Mouse (Mus musculus): ENCODE measurements at regions not wholly inside any gene's neighbourhood (a gene's known extent, or its start where the extent isn't known, plus 50 kb on each side); places are given as distances from the start of the nearest gene placed in this dataset.
A peak's percentile ranks its signal among the peaks of the same experiment; 100 is the strongest.
"Not testable (repeated sequence)": the region's sequence is repeated elsewhere in the genome, so short reads cannot be mapped to it uniquely, and the experiment has no call there.

DNA sequence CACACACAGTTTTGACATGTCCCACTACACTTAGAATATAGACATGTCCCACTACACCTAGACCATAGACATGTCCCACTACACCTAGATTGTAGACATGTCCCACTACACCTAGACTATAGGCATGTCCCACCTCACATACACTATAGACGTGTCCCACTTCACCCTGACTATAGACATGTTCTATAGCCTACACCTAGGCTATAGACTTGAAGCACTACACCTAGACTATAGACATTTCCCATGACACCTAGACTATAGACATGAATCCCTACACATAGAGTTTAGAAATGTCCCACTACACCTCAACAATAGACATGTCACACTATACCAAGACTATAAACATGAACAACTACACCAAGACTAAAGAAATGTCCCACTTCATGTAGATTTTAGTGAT lies 2580.9 kb downstream of the Gm37988 start:
- no peak for DNase-seq

DNA sequence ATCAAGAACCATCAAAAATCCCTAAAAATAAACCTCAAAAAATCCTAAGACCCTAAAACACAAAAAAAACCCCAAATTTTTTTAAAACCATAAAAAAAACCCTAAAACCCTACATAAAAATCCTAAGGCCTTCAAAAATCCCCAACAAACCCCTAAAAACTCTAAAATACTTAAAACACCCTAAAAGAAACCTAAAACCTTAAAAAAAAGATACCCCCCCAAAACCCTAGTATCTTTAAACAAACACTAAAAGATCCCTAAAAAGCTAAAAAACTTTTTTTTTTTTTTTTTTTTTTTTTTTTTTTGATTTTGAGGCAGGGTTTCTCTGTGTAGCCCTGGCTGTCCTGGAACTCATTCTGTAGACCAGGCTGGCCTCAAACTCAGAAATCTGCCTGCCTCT lies 2585.8 kb downstream of the Gm37988 start:
- no peak for DNase-seq

DNA sequence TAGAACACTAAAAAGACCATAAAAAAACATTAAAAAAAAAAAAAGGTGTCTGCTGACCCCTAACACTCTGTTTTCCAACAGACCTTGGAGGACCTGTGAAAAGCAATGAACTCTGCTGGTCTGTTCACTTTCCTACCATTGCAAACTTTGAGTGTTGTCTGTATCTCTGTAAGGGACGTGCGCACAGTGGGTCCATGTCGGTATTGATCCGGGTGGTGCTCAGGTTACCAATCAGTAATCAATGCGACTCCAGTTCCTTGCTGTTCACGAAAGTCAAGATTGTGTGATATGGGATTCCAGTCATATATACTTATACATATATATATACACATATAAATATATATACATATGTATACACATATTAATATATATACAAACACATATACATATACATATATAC lies 2586.5 kb downstream of the Gm37988 start:
- DNase-seq = no peak

DNA sequence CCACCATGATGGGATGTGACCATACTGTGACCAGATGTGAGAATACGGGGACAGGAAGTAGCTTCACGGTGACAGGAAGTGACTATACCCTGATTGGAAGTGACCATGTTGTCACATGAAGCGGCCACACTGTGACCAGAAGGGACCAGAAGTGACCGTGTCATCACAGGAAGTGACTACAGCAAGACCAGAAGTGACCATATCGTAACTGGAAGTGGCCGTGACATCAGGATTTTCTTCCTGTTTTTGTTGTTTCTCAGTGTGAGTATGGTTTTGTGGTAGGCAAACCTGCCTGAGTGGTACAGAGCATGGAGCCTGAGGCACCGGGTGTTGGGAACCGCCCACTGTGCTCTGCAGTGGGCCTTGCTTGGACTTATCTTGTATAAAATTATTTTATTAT lies 2587.8 kb downstream of the Gm37988 start:
- DNase-seq = no peak

DNA sequence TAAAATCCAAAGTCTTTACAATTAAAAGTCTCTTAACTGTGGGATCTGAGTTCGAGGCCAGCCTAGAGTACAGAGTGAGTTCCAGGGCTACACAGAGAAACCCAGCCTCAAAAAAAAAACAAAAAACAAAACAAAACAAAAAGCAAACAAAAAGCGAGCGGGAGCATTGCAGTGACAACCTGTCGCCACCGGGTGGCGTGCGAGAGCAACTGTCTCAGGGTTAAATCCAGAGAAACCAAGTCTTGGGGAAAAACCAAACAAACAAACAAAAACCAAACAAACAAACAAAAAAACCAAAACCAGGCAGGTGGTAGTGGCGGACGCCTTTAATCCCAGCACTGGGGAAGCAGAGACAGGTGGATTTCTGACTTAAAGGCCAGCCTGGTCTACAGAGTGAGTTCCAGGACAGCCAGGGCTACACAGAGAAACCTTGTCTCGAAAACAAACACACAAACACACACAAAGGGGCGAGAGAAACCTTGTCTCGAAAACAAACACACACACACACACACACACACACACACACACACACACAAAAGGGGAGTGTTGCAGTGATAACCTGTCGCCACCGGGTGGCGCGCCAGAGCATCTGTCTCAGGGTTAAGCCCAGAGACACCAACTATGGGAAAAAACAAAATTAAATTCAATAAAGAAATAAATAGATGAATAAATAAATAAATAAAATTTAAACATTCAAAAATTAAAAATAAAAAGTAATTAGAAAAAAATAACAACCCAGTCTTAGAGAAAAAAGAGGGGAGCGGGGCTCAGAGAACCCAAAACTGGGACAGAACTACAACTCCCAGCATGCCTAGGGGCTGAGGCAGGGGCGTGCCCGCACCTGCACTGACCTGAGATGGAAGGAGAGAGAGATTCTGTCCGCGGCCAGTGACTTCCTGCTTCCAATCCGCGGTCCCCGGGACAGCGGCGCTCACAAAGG lies 2589.4 kb downstream of the Gm37988 start:
- DNase-seq = peak; percentile 72

DNA sequence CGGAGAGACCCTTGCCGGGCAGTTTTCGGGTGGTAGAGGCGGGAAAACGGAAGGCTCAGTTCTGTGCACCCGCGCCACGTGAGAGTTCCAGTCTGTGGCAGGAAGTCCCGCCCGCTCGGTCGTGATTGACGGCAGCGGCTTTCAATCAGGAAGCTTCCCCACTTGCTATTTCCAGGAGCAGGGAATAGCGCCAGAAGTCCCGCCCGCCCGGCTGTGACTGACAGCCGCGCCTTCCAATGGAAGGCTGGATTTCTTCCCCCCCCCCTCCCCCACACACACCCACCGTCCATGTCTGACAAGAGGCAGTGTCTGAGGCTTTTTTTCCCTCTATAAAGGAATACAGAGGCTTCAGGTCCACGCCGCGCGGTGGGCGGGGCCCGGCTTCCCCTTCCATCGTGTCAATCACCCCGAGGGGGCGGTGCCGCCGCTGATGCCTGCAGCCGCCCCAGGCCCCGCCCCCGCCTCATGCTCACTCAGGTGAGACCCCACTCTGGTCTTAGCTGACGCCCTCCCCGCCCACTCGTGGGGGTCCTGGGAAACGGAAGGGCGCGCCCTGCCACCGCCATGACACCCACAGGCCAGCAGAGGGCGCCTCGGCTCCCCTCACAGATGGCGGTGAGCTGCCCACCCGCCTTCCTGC lies 2590.2 kb downstream of the Gm37988 start:
- peak; percentile 98 for DNase-seq

DNA sequence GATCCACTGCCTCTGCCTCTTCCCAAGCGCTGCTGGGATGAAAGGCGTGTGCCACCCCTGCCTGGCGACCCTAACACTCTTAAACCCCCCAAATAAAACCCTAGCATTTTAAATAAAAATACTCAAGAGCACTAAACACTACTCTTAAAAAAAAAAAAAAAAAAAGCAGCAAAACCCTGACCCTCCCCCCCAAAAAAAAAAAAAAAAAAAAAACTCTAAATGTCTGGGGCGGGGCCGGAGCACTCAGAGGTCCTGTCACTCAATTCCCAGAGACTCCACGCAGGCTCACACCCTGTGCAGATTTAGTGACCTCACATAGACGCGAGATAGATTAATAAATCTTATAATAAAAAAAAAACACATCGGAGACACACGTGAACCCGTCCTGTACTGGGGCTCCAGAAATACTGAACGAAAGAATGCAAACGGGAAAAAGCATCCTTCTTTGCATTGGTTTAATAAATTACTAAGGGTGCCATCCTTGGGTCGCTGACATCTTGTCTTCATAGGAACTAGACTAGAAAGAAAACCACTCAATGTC lies 2591.1 kb downstream of the Gm37988 start:
- DNase-seq = no peak

DNA sequence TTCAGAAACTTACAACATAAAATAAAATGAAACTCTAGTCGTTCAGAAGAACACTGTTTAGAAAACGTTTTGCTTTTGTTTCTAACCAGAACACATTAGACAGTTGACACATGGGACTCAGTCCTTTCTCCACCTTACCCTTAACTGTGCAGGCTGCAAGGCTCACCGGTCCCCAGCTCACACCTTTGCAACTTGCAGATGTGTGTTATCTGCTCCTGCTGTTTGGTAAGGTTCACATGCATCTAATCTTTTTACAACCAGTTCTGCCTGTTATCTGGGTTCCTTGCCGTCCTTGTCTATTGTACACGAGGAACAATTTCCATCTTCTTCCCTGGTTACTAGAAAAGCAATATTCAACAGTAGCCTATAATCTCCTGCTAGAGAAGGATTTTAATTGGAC lies 2598.0 kb downstream of the Gm37988 start:
- DNase-seq = not testable (repeated sequence)

DNA sequence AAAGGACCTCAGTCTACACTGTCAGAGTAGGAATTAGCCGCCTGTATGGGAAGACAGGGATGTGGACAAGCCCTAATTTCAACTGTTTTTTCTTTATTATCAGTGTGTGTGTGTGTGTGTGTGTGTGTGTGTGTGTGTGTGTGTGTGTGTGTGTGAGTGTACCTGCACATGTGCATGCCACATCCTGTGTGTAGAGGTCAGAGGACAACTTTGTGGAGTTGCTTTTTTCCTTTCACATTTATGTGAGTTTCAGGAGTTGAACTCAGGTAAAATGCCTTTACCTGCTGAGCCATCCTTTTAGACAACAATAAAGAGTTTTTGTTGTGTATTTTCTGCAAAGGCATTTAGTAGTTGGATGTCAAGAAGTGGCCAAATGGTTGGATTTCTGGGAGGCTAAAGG lies 2606.8 kb downstream of the Gm37988 start:
- no peak for DNase-seq

DNA sequence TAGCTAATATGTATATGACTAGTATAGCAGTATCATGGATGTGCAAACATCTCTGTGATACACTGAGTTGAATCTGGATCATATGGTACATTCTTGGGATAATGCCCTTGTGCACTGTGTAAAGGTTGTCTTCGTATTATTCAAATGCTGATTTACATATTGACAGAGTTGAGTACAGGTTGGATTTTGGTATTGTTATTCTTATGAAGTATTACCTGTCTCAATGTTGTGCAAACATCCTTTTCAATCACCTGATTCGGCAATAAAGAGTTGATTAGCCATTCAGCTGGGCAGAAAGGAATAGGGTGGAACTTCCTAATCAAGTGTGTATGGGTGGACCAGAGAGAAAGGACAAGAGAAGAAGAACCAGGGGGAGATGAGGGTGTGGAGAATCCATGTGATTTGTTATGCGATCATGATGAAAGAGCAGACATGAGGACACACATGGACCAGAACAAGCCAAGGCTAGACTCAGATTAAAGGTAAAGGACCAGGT lies 2644.0 kb downstream of the Gm37988 start:
- DNase-seq = no peak

DNA sequence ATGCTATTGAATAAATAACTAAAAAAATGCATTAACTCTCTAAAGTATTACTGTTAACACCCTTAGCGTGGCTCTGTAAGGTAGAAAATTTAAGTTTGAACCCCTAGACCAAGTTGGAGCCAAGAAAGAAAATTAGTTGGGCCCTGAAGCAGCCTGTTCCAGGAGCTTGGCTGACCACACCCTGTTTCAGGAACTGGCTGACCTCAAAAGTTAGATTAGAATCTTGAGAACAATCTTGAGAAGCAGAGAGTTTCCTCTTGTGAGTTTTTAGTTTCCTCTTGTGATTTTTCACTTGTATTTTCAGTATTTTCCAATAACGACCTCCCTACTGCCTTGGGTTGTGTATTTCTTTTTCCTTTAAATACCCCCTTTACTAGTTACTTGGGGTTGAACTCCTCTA lies 2647.2 kb downstream of the Gm37988 start:
- no peak for DNase-seq

DNA sequence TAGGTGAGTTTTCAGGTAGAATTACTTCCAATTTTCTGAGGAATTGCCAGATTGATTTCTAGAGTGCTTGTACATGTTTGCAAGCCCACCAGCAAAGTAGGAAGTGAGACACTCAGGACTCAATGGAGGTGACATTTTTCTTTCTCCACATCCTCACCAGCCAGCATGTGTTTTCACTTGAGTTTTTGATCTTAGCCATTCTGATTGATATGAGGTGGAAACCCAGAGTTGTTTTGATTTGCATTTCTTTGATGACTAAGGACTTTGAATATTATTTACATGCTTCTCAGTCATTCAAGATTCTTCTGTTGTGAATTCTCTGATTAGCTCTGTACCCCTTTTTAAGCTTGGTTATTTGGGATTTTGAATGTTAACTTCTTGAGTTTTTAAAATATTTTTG lies 2650.2 kb downstream of the Gm37988 start:
- DNase-seq = no peak

DNA sequence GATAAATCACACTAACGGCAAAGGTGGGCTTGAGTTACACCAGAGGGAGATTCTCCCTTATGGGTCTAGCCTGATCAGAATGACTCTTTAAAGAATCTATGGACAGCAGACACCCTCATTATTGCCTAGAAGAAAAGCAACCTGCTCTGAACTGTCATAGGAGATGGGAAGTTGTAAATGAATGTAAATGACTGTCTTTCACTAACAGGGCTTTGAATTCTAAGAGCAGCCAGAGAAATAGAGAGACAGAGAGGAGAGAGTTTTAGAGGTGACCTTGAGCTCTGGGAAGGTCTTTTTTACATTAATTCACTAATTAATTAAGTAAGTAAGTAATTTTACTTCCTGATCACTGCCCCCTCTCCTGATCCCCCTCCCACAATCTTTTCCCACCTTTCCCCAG lies 2686.4 kb downstream of the Gm37988 start:
- no peak for DNase-seq

DNA sequence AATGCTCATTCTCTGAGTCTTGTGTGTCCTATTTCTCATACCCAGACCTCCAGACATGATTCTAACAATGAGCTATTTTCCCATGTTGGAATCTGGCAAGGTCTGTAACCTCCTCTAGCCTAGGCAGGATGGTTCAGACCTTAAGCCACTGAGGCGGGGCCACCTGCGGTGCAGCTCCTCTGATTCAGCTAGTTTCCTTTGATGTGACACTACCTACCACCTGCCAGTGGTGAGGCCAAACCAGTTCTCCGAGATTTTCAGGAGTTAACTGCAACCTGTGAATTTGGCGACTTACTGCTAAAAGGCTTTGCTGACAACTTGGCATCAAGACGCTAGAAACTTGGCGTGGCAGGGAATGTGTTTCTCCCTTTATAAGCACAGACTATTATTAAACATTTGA lies 2691.3 kb downstream of the Gm37988 start:
- DNase-seq = no peak

DNA sequence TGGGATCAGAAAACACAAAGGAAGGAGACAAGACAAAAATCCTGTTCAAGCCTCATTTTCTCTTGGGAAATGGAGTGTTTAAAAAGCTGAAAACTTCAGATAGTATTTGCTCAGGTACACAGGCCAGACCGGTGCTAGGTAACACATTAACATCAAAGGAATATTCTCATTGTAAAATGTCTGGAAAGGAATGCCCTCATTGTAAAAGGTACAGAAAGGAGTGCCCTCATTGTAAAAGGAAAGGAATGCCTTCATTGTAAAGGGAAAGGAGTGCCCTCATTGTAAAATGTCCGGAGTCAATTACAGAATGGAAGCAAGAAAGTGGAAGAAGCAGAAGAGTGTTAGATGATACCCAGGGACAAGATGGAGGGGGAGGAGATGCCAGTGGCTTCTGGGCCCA lies 2694.7 kb downstream of the Gm37988 start:
- no peak for DNase-seq

DNA sequence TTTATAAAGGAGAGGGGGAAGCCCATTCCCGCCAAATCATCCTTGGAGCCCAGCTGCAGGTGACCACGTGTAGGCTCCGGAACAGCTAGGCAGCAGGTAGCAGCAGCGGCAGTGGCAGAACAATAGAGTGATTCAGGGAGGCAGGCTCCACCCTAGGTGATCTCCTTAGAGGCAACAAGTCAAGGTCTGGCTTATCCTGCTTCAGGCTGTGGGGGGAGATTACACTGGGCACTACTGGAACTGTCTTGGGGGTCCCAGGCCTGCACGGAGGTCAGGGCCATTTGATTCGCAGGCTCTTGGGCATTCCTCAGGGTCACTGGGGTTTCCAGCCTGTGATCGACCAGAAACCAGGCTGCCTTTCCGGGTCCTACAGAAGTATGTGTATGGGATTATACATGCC lies 2711.1 kb downstream of the Gm37988 start:
- DNase-seq = no peak

DNA sequence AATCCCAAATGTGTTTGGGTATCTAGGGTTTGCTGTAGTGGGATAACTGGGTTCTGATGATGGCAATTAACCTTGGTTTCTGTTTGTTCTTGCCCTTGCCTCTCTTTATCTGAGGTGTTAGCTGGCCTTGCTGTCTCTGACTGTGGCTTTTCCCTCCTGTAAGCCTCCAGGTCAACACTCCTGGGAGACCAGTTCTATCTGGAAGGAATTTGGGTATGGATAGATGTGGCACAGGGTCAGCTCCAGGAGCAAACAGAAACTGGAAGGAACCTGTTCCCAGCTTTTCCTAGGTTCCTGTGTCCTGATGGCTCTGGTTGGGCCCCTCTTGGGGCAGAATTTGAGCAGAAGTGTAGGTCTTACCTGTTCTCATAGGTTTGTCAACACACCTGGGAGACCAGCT lies 2725.8 kb downstream of the Gm37988 start:
- DNase-seq = no peak

DNA sequence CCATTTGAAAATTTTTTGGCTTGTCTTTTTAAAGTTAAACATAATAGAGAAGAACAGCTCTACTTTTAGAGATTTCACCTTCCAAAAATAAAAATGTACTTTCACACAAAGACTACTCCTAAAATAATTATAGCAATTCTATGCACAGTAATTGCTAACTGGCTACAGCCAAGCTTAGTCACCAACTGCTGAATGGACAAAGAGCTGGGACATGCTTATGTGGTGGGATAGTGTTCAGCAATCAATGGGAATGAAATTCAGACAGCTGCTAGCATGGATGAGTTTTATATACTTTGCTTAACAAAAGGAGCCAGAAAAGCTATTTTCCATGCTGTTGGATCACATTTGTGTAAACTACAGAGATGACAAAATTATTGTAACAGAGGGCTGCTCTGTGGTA lies 2727.5 kb downstream of the Gm37988 start:
- DNase-seq = no peak

DNA sequence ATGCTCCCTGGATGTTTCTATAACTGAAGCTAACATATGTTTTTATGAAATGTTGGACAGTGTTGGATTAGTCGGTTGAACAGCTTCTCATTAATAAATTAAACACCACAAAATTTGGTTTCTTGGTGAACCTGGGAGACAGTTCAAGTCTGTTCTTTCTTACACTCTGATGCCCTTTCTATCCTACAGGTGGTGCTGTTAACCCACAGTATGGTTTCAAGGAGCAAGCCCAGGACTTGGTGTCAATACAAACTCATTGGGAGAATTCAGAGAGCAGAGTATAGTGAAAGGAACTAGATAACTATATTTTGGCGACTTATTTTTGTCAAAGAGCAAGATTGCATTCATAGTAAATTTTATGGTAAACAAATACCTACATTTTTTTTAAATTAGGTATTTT lies 2735.8 kb downstream of the Gm37988 start:
- DNase-seq = peak; percentile 8

DNA sequence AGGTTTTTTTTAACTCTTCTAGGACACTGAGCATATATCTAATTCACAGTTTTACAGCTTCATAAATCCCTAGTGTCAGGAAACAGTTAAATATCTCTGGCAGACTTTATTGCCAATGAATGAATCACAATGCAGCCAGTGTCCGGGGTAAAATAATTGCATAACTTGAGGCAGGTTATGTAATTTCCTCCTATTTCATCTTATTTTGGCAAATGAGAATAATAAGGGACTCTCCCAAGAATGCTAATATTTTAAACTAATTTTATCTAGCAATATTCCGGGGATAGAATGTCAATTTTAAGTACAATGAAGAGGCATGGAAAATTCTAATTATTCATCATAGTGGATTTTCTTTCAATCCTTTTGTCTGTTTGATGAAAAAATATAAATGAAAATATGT lies 2740.6 kb downstream of the Gm37988 start:
- DNase-seq = no peak

DNA sequence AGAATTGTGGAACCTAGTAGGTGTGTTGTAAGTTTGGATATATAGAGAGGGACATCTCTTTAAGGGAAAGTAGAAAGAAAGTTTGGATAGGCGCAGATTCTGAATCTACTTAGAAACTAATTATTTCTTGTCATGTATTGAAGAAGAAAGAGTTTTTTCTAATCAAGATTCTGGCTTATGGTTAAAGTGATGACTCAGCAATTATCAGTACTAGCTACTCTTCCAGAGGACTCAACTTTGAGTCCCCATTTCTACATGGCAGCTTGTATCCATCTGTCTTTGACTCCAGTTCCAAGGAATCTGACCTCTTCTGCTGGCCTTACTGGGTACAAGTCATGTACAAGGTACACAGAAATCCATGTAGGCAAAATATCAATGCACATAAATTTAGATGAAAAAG lies 2767.1 kb downstream of the Gm37988 start:
- no peak for DNase-seq

DNA sequence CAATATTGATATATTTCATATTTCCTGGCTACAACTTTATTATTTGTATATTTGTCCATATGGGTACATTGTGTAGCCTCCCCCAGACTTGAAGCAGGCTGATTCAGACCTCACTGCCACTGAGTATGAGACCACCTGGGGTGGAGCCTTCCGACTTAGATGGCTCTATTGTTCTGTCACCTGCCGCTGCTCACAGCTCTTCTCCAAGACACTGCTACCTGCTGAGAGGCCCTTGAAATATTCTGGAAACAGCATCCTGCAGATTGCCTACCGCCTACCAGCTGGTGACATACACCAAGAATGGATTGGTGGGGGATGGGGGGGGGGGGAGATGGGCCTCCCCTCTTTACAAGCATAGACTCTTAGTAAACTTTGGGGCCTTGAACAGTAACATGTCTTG lies 2778.7 kb downstream of the Gm37988 start:
- DNase-seq = no peak

DNA sequence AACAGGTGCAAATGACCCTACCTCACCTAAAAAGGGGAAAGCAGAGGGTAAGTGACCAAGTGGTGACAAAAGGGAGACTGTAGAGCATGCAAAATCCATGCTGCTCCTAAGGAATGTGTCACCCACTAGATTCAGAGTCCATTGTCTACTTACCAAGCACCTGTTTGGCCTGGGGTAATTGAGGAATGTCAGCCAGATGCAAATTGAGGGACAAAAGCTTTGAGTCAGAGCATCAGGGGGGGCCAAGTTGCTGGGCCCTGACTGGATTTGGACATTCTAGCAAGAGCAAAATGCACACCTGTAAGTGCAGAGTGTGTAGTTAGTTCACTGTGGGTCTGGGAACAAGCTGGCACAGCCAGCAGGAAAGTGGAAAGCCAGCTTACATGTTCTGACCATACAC lies 2783.6 kb downstream of the Gm37988 start:
- no peak for DNase-seq
